Mouse (Mus musculus) stomach, postnatal 0 days (tissue): ENCODE results near the gene A530084C06Rik. TPM values are rescaled to one million over a fixed set of nuclear protein-coding genes. Genes with fewer than 3 reads are reported as not detected.

ENCODE experiments used
- ATAC-seq: fragments of 200-750 bp; cut with Nextera tagmentation; 2 replicates; pipeline ENCODE4 v1.8.0; 2017; ENCODE audit not compliant: low FRiP score, low TSS enrichment
- DNase-seq: peaks from one replicate; pipeline ENCODE4 v3.0.0-alpha.2; 2016; ENCODE audit warnings: low spot score
- H3K27ac ChIP-seq: fragments of 300-500 bp; sonication (generic); replicated peaks from 2 replicates; pipeline ENCODE4 v1.5.1; 2014; ENCODE audit warnings: mild to moderate bottlenecking, control low read depth
- H3K27me3 ChIP-seq: fragments of 300-500 bp; sonication (generic); 2 replicates; pipeline ENCODE4 v1.6.1; 2014; ENCODE audit warnings: low read length; ENCODE audit not compliant: control insufficient read depth, insufficient read depth
- H3K36me3 ChIP-seq: fragments of 300-500 bp; sonication (generic); 2 replicates; pipeline ENCODE4 v1.6.1; 2014; ENCODE audit warnings: low read length, mixed read lengths; ENCODE audit not compliant: control insufficient read depth, insufficient read depth
- H3K4me1 ChIP-seq: fragments of 300-500 bp; sonication (generic); replicated peaks from 2 replicates; pipeline ENCODE4 v1.6.1; 2014; ENCODE audit warnings: antibody characterized with exemption; ENCODE audit not compliant: control insufficient read depth, insufficient read depth
- H3K4me2 ChIP-seq: fragments of 300-500 bp; sonication (generic); replicated peaks from 2 replicates; pipeline ENCODE4 v1.6.1; 2014; ENCODE audit warnings: low read depth, mild to moderate bottlenecking, control low read depth, moderate library complexity
- H3K4me3 ChIP-seq: fragments of 300-500 bp; sonication (generic); 2 replicates; pipeline ENCODE4 v1.5.1; 2014; ENCODE audit warnings: low read depth, low read length, control low read depth
- H3K9ac ChIP-seq: fragments of 300-500 bp; sonication (generic); 2 replicates; pipeline ENCODE4 v1.6.1; 2014; ENCODE audit warnings: mild to moderate bottlenecking, low read length, control low read depth, mixed read lengths
- H3K9me3 ChIP-seq: fragments of 300-500 bp; sonication (generic); 2 replicates; pipeline ENCODE4 v1.6.1; 2016; ENCODE audit warnings: low read length; ENCODE audit not compliant: control insufficient read depth
- CTCF ChIP-seq: IDR thresholded peaks from 2 replicates; pipeline ENCODE4 v1.5.1; 2016; ENCODE audit warnings: antibody characterized with exemption, low read depth, mild to moderate bottlenecking, moderate library complexity
- EP300 ChIP-seq: optimal IDR thresholded peaks from 2 replicates; pipeline ENCODE3; 2016; ENCODE audit warnings: antibody characterized with exemption
- WGBS: fragments of 180-500 bp; shearing (Covaris S2); extraction: QIAGEN DNeasy Blood & Tissue Kit; methylation state at CpG from one replicate; pipeline ENCODE4 v1.1.7; 2014; 5-methylcytosine and 5-hydroxymethylcytosine counted together
- polyA plus RNA-seq: library from polyadenylated mRNA; unstranded; fragments of >200 nt; fragmentation: Nextera tagmentation; extraction: Ambion mirVana; gene quantifications from 2 replicates; pipeline ENCODE4 v1.2.1, GENCODE M21; 2015

The A530084C06Rik gene
- polyA plus RNA-seq: not detected in 2 replicates

DNA sequence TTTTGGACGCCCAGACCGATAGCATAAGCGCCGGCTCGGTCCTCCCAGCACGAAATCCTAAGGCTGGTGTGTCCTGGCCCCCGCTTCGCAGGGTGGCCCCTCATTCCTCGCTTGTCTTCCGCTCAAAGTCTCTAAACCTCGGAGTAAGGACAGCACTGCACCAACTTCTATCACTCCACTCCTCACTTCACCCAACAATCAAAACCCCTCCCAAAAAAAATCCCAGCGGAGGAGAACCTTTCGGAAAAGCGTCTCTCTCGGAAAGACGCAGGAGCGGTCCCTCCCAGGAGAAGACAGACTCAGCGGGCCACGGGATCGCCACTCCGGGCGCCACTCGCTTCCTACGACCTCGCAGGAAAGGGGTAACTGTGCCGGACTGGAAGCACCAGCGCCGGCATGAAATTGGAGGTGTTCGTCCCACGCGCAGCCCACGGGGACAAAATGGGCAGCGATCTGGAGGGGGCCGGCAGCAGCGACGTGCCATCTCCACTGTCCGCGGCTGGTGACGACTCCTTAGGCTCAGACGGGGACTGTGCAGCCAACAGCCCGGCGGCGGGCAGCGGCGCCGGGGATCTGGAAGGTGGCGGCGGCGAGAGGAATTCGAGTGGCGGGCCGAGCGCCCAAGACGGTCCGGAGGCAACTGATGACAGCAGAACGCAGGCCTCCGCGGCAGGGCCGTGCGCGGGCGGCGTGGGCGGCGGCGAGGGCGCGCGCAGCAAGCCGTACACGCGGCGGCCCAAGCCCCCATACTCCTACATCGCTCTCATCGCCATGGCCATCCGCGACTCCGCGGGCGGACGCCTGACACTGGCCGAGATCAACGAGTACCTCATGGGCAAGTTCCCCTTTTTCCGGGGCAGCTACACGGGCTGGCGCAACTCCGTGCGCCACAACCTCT is at the start of gene A530084C06Rik:
Gene A530084C06Rik (minus strand): TSS at position 813 of the 898 bp plus-strand sequence.
- DNase-seq: peak; percentile 50
- Histone ChIP-seq H3K27ac (peak within 1 kb of the TSS; percentile 96), H3K9ac (peak within 1 kb of the TSS; percentile 92), H3K4me1 (no peaks in the 10 kb centered on the region), H3K27me3 (no peaks in the 10 kb centered on the region), H3K36me3 (no peaks in the 10 kb centered on the region), H3K9me3 (no peaks in the 10 kb centered on the region), H3K4me2 (peak within 1 kb of the TSS; percentile 82), H3K4me3 (peak within 1 kb of the TSS; percentile 79)
- TF ChIP-seq CTCF (no peak), EP300 (no peak)
- ATAC-seq: no peak
- under 1% methylated on average over 84 of the region's 88 CpGs for WGBS

DNA sequence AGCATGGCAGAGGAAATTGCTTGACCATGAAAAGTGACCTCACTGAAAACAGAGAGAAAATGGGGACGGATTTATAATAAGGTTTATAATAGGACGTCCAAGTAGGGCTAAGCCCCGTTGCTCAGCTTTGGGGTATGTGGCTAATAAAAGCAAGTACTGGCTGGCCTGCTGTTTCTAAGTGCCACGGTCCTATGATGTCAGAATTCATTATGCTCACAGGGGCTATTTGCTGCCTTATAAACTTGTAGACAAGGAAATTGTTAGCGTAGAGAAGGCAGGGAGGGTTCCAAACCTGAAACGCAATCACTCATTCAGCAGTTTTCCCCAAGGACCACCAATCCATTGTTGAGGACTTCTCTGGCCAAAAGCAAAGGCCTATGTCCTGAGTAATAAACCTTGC is 44.8 kb upstream of the A530084C06Rik start:
- DNase-seq: no peak
- Histone ChIP-seq H3K4me2 (no peak overlapping the region), H3K9ac (no peak overlapping the region), H3K27ac (no peak overlapping the region), H3K27me3 (no peaks in the 10 kb centered on the region), H3K36me3 (no peaks in the 10 kb centered on the region), H3K4me1 (no peaks in the 10 kb centered on the region), H3K9me3 (no peaks in the 10 kb centered on the region), H3K4me3 (no peak overlapping the region)
- 87% methylated on average over 6 of the region's 6 CpGs for WGBS
- TF ChIP-seq EP300 (no peak), CTCF (no peak)
- no peak for ATAC-seq

GRCm38 (mm10) chr13:31599576-31599975 is 40.4 kb upstream of the A530084C06Rik start:
- H3K4me2 ChIP-seq: no peak overlapping the region
- no peaks in the 10 kb centered on the region for H3K9me3 ChIP-seq
- no peaks in the 10 kb centered on the region for H3K4me1 ChIP-seq
- no peak for ATAC-seq
- no peaks in the 10 kb centered on the region for H3K36me3 ChIP-seq
- no peak for TF ChIP-seq EP300
- TF ChIP-seq CTCF: no peak
- no peak overlapping the region for H3K9ac ChIP-seq
- DNase-seq: no peak
- 66% methylated on average over 5 of the region's 5 CpGs for WGBS
- no peak overlapping the region for H3K4me3 ChIP-seq
- no peak overlapping the region for H3K27ac ChIP-seq
- no peaks in the 10 kb centered on the region for H3K27me3 ChIP-seq

DNA sequence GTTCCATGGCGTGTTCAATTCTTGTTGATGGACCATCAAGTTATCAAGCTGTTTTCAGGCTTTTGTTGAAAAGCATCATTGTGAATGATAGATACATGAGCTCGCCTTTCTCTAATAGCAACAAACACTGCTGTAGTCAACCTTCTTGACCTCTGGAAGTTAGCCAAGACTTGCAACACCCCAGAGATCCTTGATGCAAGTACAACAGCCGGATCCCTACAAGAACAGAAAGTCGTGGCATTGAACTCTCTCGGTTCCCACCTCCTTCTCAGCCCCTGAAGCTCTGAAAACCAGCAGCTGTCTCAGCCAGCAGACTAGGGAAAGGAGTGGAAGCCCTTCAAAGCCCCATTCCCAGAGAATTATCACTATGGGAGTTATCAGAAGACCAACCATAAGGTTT is 28.2 kb upstream of the A530084C06Rik start:
- no peak overlapping the region for H3K9ac ChIP-seq
- no peaks in the 10 kb centered on the region for H3K36me3 ChIP-seq
- H3K4me1 ChIP-seq: no peaks in the 10 kb centered on the region; the same call in 1 of the 2 replicates
- H3K4me3 ChIP-seq: no peak overlapping the region
- H3K27ac ChIP-seq: no peak overlapping the region
- no peaks in the 10 kb centered on the region for H3K27me3 ChIP-seq
- no peak overlapping the region for H3K4me2 ChIP-seq
- DNase-seq (no peak), ATAC-seq (no peak)
- 64% methylated on average over 5 of the region's 5 CpGs for WGBS
- no peak for TF ChIP-seq CTCF
- TF ChIP-seq EP300: no peak
- H3K9me3 ChIP-seq: no peaks in the 10 kb centered on the region

GRCm38 (mm10) chr13:31579866-31580265 is 20.7 kb upstream of the A530084C06Rik start:
- WGBS: 49% methylated on average over 9 of the region's 9 CpGs
- H3K4me2 ChIP-seq: peak overlapping the region; percentile 29; the same call in 1 of the 2 replicates
- peak; percentile 89 for ATAC-seq

GRCm38 (mm10) chr13:31578389-31578788 is 19.3 kb upstream of the A530084C06Rik start:
- DNase-seq (peak; percentile 75), ATAC-seq (peak; percentile 95)
- peak overlapping the region; percentile 43 for H3K9ac ChIP-seq
- no peaks in the 10 kb centered on the region; the same call in 1 of the 2 replicates for H3K4me1 ChIP-seq
- no peaks in the 10 kb centered on the region for H3K9me3 ChIP-seq
- H3K4me2 ChIP-seq: peak overlapping the region; percentile 42
- WGBS: 40% methylated on average over 10 of the region's 10 CpGs
- no peaks in the 10 kb centered on the region for H3K36me3 ChIP-seq
- H3K4me3 ChIP-seq: no peak overlapping the region
- H3K27ac ChIP-seq: peak overlapping the region; percentile 83
- H3K27me3 ChIP-seq: no peaks in the 10 kb centered on the region
- TF ChIP-seq CTCF: no peak
- peak; percentile 78 for TF ChIP-seq EP300

More at GRCm38 (mm10) chr13:31579866-31580265, 20.7 kb upstream of the A530084C06Rik start:
- Histone ChIP-seq H3K36me3 (no peaks in the 10 kb centered on the region), H3K27me3 (no peaks in the 10 kb centered on the region), H3K4me1 (no peaks in the 10 kb centered on the region; the same call in 1 of the 2 replicates), H3K4me3 (no peak overlapping the region), H3K27ac (0 out of 2 replicates have a peak overlapping the region, but pooled peaks have one; percentile 24), H3K9ac (no peak overlapping the region), H3K9me3 (no peaks in the 10 kb centered on the region)
- DNase-seq: peak; percentile 91
- TF ChIP-seq CTCF (peak; percentile 85), EP300 (no peak)
